Mouse (Mus musculus) heart, adult 2 months (tissue): Measurements from ENCODE around the gene Cacna1a. TPM values are rescaled to one million over a fixed set of nuclear protein-coding genes. Genes with fewer than 3 reads are reported as not detected.
A peak's percentile ranks its signal among the peaks of the same experiment; 100 is the strongest.

Experiments used
- DNase-seq, 2 experiments: peaks; one replicate each; pipeline ENCODE4 v3.0.0; 2021
- H3K27ac ChIP-seq: fragments of 200-600 bp; 2 replicates; pipeline ENCODE4 v1.8.1; 2022
- H3K27me3 ChIP-seq: fragments of 200-500 bp; 2 replicates; pipeline ENCODE4 v1.6.1; 2012; ENCODE audit warnings: mild to moderate bottlenecking, low read length, inconsistent platforms, mixed read lengths; ENCODE audit not compliant: control insufficient read depth, insufficient read depth
- H3K36me3 ChIP-seq: fragments of 200-500 bp; 2 replicates; pipeline ENCODE4 v1.6.1; 2012; ENCODE audit warnings: low read length, inconsistent platforms; ENCODE audit not compliant: control insufficient read depth, insufficient read depth
- H3K4me1 ChIP-seq: fragments of 200-500 bp; 2 replicates; pipeline ENCODE4 v1.6.1; 2011; ENCODE audit warnings: low read length; ENCODE audit not compliant: control insufficient read depth, insufficient read depth
- H3K4me3 ChIP-seq: fragments of 200-600 bp; 2 replicates; pipeline ENCODE4 v1.8.1; 2022
- H3K79me2 ChIP-seq: fragments of 200-500 bp; replicated peaks from 2 replicates; pipeline ENCODE4 v1.6.1; 2012; ENCODE audit warnings: mild to moderate bottlenecking, inconsistent platforms, low read length, moderate library complexity, mixed read lengths; ENCODE audit not compliant: control insufficient read depth, insufficient read depth
- H3K9ac ChIP-seq: fragments of 200-500 bp; 2 replicates; pipeline ENCODE4 v1.6.1; 2012; ENCODE audit warnings: low read depth, mild to moderate bottlenecking, control low read depth, inconsistent platforms, low read length, mixed read lengths
- CTCF ChIP-seq: fragments of 200-600 bp; IDR thresholded peaks from 2 replicates; pipeline ENCODE4 v1.8.1; 2022; ENCODE audit warnings: antibody characterized with exemption, mild to moderate bottlenecking, moderate library complexity
- EP300 ChIP-seq: fragments of 200-500 bp; IDR thresholded peaks from 2 replicates; pipeline ENCODE4 v1.6.1; 2011; ENCODE audit warnings: low read depth, low read length, control low read depth; ENCODE audit not compliant: insufficient read depth
- POLR2A ChIP-seq: fragments of 200-500 bp; IDR thresholded peaks from 2 replicates; pipeline ENCODE4 v1.6.1; 2011; ENCODE audit warnings: mild to moderate bottlenecking, low read depth, low read length, control low read depth; ENCODE audit not compliant: insufficient read depth
- WGBS: fragments of 180-500 bp; shearing (Covaris S2); methylation state at CpG from one replicate; pipeline ENCODE4 v1.1.7; 2018; 5-methylcytosine and 5-hydroxymethylcytosine counted together
- intact Hi-C: fragments of 180-260 bp; cut with DNase I; formaldehyde crosslinking; loops from one replicate; pipeline ENCODE4 v1.15.1; 2025
- polyA plus RNA-seq: library from polyadenylated mRNA; depleted of rRNA; stranded (reverse); fragments of >200 nt; gene quantifications from 2 replicates; pipeline ENCODE4 v1.2.3, GENCODE M21; 2012
- total RNA-seq, 2 experiments: library from RNA; stranded (reverse); gene quantifications; 2 replicates each; pipeline ENCODE4 v1.2.3; 2021

Gene Cacna1a
- total and polyA plus RNA-seq, 3 experiments, result 2.5 to 4.4 (median 2.7) TPM

- DNase-seq, result no peak
- H3K4me3 ChIP-seq, result no peak overlapping the region
- peaks cover 3% of the 10 kb centered on the region for H3K4me1 ChIP-seq
- H3K9ac ChIP-seq, result no peak overlapping the region
- 93% methylated on average over 17 of the region's 17 CpGs for WGBS
- H3K27ac ChIP-seq, result no peak overlapping the region
- intact Hi-C loops, result no loop called here
- no peaks in the 10 kb centered on the region for H3K79me2 ChIP-seq
- TF ChIP-seq CTCF, result no peak
- TF ChIP-seq EP300, result no peak
- no peak for TF ChIP-seq POLR2A
- H3K27me3 ChIP-seq, result no peaks in the 10 kb centered on the region
- H3K36me3 ChIP-seq, result no peaks in the 10 kb centered on the region
Measured at GRCm38 (mm10) chr8:84636051-84636691, 247.9 kb downstream of the Cacna1a start.

- H3K36me3 ChIP-seq, result no peaks in the 10 kb centered on the region
- WGBS, result 57% methylated on average over 8 of the region's 8 CpGs
- no peak overlapping the region; the same call in 1 of the 2 replicates for H3K27ac ChIP-seq
- no peak for TF ChIP-seq CTCF
- no peak for TF ChIP-seq EP300
- TF ChIP-seq POLR2A, result no peak
- peak overlapping the region; percentile 66 for H3K4me3 ChIP-seq
- no peaks in the 10 kb centered on the region for H3K27me3 ChIP-seq
- no peaks in the 10 kb centered on the region for H3K79me2 ChIP-seq
- H3K4me1 ChIP-seq, result peaks cover 3% of the 10 kb centered on the region
- intact Hi-C loops, result loop anchor here (2.0 kb wide), 2 partner anchors 27 to 43 kb away; no protein-coding TSS in a partner anchor
- peak overlapping the region; percentile 87 for H3K9ac ChIP-seq
- no peak for DNase-seq
Measured at GRCm38 (mm10) chr8:84637946-84638554, 249.8 kb downstream of the Cacna1a start.

GRCm38 (mm10) chr8:84638555-84639161 is 250.4 kb downstream of the Cacna1a start:
- peak overlapping the region; percentile 87 for H3K9ac ChIP-seq
- WGBS, result 2% methylated on average over 46 of the region's 52 CpGs
- no peak for TF ChIP-seq CTCF
- no peak for TF ChIP-seq EP300
- H3K4me1 ChIP-seq, result peaks cover 3% of the 10 kb centered on the region
- no peaks in the 10 kb centered on the region for H3K79me2 ChIP-seq
- DNase-seq, result no peak
- intact Hi-C loops, result loop anchor here (1.0 to 2.0 kb wide), 3 partner anchors 22 to 44 kb away; no protein-coding TSS in a partner anchor
- peak overlapping the region; percentile 91 for H3K27ac ChIP-seq
- H3K4me3 ChIP-seq, result peak overlapping the region; percentile 66
- H3K27me3 ChIP-seq, result no peaks in the 10 kb centered on the region
- H3K36me3 ChIP-seq, result no peaks in the 10 kb centered on the region

GRCm38 (mm10) chr8:84639162-84640009 is 251.1 kb downstream of the Cacna1a start:
- peak overlapping the region; percentile 85 for H3K4me3 ChIP-seq
- WGBS, result under 1% methylated on average over 106 of the region's 106 CpGs
- H3K79me2 ChIP-seq, result no peaks in the 10 kb centered on the region
- no peaks in the 10 kb centered on the region for H3K36me3 ChIP-seq
- H3K4me1 ChIP-seq, result peaks cover 3% of the 10 kb centered on the region
- H3K9ac ChIP-seq, result peak overlapping the region; percentile 87
- peak; percentile 98 to 99 for DNase-seq
- peak overlapping the region; percentile 91 for H3K27ac ChIP-seq
- intact Hi-C loops, result loop anchor here (1.0 to 2.0 kb wide), 4 partner anchors 21 to 171 kb away; no protein-coding TSS in a partner anchor
- TF ChIP-seq CTCF (peak; percentile 65), POLR2A (peak; percentile 60; the same call in 1 of the 2 replicates), EP300 (no peak)
- no peaks in the 10 kb centered on the region for H3K27me3 ChIP-seq

GRCm38 (mm10) chr8:84640010-84640588 is 251.9 kb downstream of the Cacna1a start:
- DNase-seq, result no peak
- H3K9ac ChIP-seq, result no peak overlapping the region
- intact Hi-C loops, result loop anchor here (2.0 kb wide), 1 partner anchor 171 kb away; no protein-coding TSS in a partner anchor
- H3K4me1 ChIP-seq, result peaks cover 2% of the 10 kb centered on the region
- WGBS, result 36% methylated on average over 9 of the region's 9 CpGs
- H3K4me3 ChIP-seq, result peak overlapping the region; percentile 85
- no peaks in the 10 kb centered on the region for H3K79me2 ChIP-seq
- no peaks in the 10 kb centered on the region for H3K27me3 ChIP-seq
- no peaks in the 10 kb centered on the region for H3K36me3 ChIP-seq
- TF ChIP-seq POLR2A (no peak), EP300 (no peak), CTCF (no peak)
- peak overlapping the region; percentile 83 for H3K27ac ChIP-seq
